Mouse (Mus musculus): ENCODE measurements around the gene Card11.

DNA sequence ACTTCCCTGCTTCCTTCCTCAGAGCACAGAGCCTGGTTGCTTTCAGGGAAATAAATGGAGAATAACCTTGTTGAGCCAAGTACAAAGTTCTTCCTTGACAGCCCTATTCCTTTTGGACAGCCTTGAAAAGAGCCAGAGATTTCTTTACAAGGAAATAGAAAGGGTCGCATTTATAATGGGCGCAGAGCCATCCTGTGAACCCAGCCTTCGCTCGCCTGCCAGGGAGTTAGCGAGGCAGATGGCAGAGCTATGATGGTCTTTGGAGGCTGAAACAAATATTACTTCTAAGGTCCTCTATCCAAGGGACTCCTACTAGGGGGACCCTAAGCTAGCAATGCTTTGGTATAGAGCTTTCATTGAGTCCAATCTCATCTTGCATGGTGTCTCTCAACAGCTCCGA, 35.0 kb upstream of the Card11 start:
- TF ChIP-seq CTCF (IDR thresholded peaks at IDR 0.05; ENCODE audit: low read depth, low read length) (no peak), POLR2AphosphoS5 (IDR thresholded peaks at IDR 0.05; ENCODE audit: insufficient replicate concordance, low read depth, low read length) (no peak), TAL1 (conservative IDR thresholded peaks at IDR 0.05; ENCODE audit: low read depth, low read length) (no peak), GATA1 (IDR thresholded peaks at IDR 0.05; ENCODE audit: borderline replicate concordance, low read length) (no peak)

Data from G1E (cell line).